Mouse (Mus musculus): Measurements from ENCODE around the gene Txndc9.

Gene Txndc9

DNA sequence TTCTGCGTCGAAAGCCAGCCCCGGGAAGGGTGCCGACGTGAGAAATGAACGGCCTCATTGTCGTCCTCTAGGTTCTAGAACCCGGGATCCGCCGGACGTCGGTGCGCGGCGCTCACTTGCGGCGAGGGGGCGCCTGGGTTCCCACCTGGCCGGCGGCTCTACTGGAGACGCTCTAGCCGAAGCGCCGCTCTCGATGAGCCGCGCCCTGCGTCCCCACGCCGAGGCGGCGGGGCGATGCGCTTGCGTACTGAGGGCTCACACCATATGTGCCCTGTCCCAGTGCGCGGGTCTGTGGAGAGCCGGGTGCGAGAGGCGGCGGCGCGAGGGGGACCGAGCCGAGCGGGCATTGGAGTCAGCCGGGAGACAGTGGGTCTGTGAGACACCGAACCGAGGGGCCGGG lies at the start of gene Txndc9, which contains the start of gene Eif5b:
Gene Txndc9 (minus strand): TSS at position 27 of the 400 bp plus-strand sequence.
Gene Eif5b (plus strand): TSS at position 144 of the 400 bp plus-strand sequence.
- peak; percentile 96 to 98 for DNase-seq (ENCODE audit: inconsistent age in 2 of 2, low spot score in 1 of 2)

DNA sequence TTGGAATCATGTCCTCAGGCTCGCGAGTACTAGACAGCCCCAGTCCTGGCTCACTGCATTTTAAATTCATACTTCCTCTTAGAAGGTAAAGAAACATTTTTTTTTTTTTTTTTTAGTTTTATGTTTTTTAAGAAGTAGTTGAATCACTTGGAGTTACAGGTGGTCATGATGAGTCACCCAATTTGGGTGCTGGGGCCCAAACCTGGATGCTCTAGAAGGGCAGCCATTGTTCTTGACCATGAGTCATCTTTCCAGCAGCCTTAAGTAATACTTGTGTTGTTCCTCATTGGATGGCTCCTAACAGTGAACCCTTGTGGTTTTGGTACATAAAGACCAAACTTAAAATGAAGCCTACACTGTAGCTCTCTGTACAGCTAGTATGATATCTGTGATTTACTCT lies 41.2 kb upstream of the Txndc9 start:
- DNase-seq (ENCODE audit: inconsistent age in 2 of 2, low spot score in 1 of 2) = no peak

DNA sequence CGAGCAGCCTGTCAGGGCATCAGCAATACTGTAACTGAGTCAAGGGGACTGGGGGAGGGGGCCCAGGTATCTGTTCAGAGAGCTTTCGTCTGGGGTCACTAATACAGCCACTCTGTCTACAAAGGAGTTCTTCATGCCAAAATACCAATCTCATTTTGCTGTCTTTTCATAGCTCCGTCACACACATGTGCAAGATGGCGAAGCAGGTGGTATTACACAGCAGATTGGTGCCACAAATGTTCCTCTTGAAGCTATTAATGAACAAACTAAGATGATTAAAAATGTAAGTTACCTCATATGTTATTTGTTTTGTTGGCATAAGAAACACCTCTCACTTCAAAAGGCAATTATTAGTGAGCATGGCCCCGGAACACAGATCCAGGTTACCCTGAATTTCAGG lies 39.7 kb upstream of the Txndc9 start:
- no peak for DNase-seq (ENCODE audit: inconsistent age in 2 of 2, low spot score in 1 of 2)

DNA sequence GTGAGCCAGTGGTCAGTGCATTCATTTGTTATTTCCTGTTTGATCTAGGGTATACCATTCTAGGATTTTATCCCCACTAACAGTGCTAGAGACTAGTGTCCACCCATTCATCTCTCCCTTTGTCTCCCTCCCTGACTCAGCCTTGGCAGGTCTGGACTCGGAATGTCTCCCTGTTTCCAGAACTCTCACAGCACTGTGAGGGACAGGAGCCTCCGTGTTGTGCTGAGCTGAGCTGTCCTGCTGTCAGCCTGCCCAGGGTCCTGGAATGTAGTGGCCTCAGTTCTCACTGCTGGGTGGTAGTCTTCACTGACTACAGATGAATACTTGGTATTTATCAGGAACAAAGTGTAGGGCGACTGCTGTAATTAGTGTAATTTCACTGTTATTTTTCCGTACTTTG lies 37.8 kb upstream of the Txndc9 start:
- DNase-seq (ENCODE audit: inconsistent age in 2 of 2, low spot score in 1 of 2) = no peak

DNA sequence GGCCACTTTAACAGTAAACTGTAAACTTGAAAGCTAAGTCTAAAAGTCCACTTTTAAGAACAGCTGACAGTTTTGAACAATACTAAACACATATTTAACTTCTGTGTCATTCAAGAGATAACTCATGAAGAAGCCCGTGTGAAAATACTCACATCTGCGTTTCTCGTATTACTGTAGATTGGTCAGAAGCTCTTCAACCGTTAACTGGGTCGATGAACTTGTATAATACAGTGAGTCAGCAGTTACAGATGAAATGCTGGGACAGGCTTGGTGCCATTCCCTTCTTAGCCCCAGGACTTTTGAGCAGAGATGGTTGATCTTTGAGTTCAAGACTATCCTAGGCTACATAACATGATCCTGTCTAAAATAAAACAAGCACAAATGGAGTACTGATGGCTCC lies 33.7 kb upstream of the Txndc9 start:
- DNase-seq (ENCODE audit: inconsistent age in 2 of 2, low spot score in 1 of 2) = no peak

DNA sequence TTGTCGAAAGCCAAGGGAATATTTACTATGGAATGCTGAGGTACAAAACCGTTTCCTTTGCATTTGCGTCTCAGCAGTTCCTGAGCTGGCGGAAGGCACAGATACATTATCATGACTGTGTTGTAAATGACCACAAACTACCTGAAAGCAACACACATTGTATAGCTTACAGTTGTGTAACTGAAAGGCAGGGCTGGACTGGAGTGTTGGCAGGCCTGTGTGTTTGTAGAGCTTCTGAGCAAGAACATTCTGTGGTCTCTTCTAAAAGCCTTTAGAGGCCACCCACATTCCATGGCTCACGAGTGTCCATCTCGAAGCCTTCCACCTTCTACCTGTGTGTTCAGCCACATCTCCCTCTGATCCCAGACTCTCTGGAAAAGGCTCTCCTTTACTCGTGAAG lies 29.6 kb upstream of the Txndc9 start:
- no peak for DNase-seq (ENCODE audit: inconsistent age in 2 of 2, low spot score in 1 of 2)

DNA sequence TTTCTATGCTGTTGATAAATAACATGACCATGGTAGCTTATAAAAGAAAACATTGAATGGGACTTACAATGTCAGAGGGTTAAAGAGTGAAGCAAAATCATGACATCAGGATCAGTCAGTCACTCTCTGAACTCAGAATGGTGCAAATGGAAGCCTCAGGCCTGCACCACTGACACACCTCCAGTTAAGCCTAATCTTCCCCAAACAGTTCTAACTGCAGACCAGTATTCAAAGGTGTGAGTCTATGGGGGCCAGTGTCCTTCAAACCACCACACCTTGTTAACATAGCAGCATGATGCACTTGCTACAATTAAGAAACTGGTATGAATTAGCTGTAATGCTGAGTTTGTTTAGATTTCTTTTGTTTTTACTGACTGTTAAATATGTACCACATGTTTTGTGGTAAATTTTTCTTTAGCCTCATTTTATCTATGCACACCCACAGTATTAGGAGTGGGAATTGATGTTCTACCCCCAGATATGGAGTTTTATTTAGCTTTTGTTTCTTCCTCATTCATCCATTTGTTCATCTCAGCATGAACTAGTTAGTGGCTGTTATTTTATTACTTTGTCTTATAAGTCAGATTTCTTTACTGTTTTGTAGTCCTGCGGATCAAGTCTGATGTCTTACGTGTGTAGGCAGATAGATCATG lies 17.0 kb upstream of the Txndc9 start:
- no peak for DNase-seq (ENCODE audit: inconsistent age in 2 of 2, low spot score in 1 of 2)

DNA sequence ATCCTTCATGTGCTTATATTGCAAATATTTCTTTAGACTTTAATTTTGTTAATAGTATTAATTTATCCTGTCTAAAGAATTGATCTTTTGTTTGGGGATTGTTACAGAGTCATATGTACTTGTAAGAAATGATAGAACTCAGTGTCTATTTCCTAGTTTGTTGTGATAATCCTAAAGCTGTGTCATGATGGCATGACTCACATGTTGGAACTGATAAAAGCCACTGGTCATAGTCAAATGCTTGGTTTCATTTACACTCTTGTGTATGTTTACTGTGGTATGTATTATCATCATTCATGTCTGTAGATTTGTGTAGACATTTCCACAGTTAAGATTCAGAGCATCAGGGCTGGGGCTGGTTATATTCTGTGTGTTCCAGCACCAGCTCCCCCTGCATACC lies 14.8 kb upstream of the Txndc9 start:
- peak in 1 of 2 experiments; percentile 45 for DNase-seq (ENCODE audit: inconsistent age in 2 of 2, low spot score in 1 of 2)

DNA sequence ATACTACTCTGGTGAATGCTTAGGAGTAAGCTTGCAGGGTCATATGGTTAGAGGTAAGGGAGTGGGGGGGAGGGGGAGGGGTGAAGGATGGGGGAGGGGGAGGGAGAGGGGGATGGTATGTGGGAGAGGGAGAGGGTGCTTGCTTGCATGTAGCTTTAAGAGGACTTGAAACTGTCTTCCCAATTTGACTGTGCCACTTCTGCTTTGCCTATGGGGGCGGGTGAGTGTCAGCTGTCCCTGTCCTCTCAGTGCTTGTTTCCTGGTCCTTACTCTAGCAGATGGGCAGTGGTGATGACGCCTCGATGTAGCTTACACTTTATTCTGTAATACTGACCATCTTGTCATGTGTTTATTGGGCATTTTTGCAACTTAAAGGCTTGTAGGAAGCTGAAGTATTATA lies 14.4 kb upstream of the Txndc9 start:
- DNase-seq (ENCODE audit: inconsistent age in 2 of 2, low spot score in 1 of 2) = no peak

DNA sequence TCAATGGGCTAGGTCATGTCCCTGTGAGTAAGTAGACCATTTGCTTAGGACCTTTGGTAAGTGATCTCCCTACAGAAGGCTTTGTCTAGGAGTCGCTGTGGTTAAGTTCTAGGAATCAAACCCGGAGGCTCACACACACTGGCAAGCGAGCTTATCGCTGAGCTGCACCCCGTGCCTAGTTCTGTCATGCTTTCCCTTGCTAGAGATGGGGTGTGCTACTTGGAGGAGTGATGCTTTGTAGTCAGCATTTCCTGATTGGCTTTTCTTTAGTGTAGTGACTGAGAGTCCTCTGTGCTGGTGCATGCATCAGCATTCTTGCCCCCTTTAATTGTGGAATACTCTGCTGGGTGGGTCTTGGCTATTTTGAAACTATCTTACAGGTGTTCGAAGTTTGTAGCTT lies 14.0 kb upstream of the Txndc9 start:
- DNase-seq (ENCODE audit: inconsistent age in 2 of 2, low spot score in 1 of 2) = no peak

DNA sequence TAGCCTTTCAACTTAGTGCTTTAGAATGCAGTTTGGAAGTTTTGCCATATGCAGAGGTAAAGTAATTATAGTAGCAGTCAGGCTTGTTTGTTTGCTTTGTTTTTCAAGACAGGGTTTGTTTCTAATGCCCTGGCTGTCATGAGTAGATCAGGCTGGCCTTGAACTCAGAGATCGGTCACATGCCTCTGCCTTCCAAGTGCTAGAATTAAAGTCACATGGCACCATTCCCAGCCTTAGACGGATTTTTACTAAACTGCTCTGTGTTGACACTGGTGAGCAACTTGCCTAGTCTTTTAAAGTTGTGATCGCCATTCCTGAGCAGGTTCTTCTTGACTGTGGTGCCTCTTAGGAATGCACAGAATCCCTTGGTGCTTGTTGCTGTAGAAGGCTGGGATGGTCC lies 9.0 kb upstream of the Txndc9 start:
- DNase-seq (ENCODE audit: inconsistent age in 2 of 2, low spot score in 1 of 2) = peak; percentile 39 to 85

DNA sequence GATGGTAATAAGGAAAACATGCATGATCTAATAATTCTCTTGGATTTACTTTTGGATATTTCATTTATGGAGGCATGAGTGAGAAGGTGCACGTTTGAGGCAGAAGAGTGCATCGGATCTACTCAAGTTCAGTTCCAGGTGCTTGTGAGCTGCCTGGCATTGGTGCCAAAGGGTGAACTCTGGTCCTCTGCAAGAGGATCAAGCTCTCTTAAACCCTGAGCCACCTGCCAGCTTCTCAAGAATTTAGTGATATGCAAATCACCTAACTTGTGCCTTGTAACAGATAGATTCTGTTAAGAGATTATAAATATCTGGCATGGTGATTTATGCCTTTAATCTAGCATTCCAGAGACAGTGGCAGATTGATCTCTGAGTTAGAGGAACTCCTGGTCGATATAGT lies 5.4 kb upstream of the Txndc9 start:
- DNase-seq (ENCODE audit: inconsistent age in 2 of 2, low spot score in 1 of 2) = no peak

DNA sequence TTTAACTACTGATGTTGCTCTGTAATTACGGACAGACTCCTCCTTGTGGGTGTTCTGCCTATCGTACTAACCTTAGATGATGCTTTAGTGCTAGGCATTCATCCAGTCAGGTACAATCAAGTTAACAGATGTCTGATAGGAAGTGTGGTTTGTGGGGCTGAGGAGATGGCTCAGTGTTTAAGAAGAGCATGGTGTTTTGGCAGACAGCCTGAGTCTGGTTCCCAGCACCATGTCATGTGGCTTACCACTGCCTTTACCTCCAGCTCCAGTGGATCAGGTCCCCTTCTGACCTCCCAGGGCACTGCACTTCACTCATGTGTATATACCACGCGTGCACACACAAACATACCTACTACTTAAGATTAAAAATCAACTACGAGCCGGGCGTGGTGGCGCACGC lies 4.3 kb upstream of the Txndc9 start:
- no peak for DNase-seq (ENCODE audit: inconsistent age in 2 of 2, low spot score in 1 of 2)

DNA sequence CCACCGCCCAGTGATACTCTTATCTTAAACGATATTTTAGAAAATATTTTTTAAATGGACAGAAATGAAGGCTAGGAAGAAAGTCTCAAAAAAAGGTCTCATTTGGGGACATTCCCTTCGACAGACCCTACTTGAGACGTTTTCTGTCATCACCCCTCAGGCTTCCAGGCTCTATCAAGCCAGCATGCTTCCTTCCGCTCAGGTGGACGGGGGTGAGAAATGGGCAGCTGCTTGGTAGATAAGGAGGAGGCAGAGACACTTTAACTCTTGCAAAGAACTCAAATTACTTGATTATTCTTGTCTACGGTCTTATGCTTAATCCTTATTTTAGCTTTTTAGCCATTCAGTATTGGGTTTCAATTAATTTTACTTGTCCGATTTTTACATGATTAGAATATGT lies 3.2 kb upstream of the Txndc9 start:
- DNase-seq (ENCODE audit: inconsistent age in 2 of 2, low spot score in 1 of 2) = no peak

DNA sequence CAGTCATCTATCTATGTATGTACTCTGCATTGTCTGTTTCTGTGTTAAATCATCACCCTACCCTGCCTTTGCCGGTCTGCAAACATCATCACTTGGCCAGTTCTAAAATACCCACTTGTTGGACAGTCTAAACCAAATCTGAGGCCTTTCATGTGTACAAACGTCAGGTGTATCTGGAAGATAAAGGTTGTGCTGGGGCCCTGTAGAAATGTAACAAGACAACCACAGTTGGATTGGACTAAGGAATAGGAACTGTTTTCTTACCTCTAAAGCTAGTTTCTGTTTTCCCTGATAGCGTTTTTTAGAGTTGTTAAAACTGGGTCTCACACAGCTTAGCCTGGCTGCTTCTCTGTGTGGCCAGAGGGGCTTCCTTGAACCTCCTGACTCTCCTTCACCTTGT lies 1.9 kb upstream of the Txndc9 start:
- DNase-seq (ENCODE audit: inconsistent age in 2 of 2, low spot score in 1 of 2) = no peak

DNA sequence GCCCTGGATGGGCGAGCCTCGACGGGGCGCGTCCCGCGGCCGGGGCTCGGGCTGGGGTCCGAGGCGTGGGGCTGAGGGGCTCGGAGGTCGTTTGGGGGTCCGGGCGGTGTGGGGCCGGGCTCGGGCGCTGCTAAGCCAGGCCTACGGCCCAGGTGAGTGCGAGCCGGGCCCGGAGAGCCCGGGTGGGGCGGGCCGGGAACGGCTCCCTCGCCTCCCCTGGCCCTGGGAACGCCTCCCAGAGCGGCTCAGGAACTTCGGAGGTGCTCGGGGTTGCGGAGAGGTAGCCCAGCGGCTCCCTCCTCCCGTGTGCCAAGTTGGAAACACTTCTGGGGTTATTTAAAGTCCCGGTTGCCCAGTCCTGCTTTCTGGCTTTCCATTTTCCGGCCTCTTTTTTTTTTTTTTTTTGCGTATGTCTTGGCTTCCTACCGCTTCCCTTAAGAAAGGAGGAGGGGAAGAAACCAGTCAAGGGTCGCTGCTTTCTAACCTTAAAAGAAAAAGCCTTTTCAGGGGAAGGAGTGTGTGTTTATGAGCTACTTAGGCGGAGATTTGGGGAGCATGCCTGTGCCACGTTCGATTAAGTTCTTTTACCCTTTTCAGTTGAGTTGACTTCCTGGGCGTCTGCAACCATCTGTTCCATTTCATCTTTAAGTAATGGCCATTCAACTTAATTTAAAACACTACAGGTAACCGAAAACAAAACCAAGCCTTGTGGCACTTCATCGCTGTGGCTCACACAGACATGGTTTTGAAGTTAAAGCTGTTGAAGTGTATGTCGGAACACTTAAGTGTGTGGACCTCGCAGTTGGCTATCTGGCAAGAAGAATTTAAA lies 892 bp upstream of the Txndc9 start:
- no peak for DNase-seq (ENCODE audit: inconsistent age in 2 of 2, low spot score in 1 of 2)

DNA sequence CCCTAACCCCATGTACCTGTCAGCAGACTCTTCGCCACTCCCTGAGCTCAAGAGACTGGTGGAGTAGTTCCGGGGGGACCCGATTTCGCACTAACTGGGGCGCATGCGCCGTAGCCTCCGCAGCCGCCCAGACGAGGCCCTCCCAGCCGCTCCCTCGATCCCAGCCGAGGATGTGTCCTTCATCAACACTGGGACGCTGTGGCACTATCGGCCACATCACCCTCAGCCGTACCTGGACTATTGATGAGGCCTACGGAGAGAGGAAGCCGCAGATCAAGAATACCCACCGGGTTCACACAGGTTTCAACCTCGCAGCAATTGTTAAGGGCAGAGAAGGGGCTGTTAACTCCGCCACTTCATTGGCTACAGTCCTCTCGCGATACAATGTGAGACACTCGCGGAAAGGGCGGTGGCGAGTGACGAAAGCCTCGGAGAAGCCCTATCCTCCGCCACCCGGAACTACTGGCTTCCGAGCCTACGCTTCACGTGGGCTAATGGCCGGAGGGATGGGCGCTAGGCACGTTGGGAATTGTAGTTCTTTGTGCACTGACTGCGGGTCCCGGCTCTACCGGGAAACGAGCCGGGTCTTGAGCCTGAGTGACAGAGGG lies 712 bp downstream of the Txndc9 start:
- DNase-seq (ENCODE audit: inconsistent age in 2 of 2, low spot score in 1 of 2) = peak; percentile 98 to 99

DNA sequence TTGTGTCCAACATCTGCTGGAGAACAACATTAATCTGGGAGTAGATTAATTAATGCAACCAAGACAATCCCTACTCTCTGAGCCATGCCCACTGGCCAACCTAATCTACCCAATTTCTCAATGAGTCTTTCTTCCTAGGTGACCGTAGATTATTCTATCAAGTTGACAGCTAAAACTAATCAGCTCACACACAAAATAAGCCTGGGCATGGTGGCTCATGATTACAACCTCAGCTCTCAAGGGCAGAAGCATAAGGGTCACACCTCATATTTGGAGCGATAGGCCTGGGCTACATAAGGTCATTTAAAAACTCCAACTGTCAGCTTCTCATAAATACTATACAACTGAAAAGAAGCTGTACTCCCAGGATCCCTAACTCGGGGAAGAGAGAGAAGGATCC lies 1.5 kb downstream of the Txndc9 start:
- no peak for DNase-seq (ENCODE audit: inconsistent age in 2 of 2, low spot score in 1 of 2)

DNA sequence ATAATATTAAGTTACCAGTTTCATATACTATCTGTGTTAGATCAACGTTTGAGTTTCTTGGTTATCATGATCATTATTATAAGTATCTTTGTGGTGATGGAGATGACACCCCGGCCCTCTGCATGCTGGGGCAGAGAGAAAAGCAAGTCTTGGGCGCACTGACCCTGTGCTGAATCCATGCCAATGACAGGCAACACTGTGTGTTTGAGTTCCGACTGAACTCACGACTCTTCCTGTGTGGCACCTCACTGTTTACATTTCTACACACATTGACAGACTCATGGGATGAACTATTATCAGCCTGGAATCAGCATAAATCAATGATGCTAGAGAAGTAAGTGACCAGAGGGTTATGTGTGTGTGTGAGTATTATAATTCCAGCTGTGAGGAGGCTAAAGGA lies 9.8 kb downstream of the Txndc9 start:
- DNase-seq (ENCODE audit: inconsistent age in 2 of 2, low spot score in 1 of 2) = no peak

DNA sequence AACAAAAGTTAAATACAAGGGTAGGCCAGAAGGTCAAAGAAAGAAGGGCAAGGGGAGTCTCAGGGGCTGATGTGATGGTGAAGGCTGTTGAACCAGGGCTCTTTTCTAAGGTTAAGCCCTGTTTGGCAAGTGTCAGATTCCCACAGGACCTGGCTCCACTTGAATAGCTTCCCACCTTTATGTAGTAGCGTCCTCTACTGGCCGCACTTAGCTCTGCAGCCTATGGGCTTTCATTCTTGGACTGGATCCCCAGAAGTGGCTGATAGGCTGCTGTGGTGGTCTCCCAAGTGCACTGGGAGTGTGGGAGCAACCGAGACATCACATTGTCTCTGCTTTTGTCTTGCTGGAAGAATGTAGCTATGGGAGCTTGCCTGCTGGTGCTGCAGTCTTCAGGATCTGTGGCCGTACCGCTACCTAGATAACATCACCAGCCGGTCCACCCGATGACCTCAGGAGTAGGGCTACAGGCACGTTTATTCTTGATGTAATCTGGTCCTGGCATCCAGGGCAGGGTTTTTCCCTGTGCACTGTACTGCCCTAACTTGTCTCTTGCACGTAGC lies 11.8 kb downstream of the Txndc9 start:
- peak; percentile 67 to 90 for DNase-seq (ENCODE audit: inconsistent age in 2 of 2, low spot score in 1 of 2)

DNA sequence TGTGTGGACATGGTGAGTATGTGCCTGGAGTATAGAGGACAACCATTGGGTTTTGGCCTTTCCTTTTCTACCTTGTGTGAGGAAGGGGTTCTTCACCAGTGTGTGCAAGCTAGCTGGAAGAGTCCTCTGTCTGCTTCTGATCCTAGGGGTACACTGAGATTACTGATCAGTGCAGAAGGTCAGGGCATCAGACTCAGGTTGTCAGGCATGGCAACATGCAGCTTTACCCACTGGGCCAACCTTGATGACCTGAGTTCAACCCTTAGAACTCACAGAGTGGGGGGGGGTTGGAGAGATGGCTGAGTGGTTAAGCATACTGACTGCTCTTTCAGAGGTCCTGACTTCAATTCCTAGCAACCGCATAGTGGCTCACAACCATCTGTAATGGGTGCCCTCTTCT lies 13.4 kb downstream of the Txndc9 start:
- no peak for DNase-seq (ENCODE audit: inconsistent age in 2 of 2, low spot score in 1 of 2)

DNA sequence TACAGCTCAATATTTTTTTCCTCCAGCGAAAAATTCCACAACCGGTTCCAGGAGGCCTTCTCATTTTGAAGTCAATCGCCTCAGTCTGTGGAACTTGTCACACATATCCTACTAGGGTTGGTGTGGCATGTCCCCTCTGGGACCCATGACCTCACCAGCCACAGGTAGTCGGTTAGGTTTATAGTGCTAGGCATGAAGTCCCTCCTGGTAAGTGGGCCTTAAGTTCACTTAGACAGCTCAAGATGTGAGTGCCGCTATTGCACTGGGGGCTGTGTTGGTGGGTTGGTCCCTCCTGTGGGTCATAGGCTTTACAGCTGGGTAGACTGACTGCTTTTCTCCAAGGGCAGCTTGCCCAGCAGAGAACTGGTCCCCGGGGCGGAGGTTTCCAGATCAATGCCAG lies 20.4 kb downstream of the Txndc9 start:
- DNase-seq (ENCODE audit: inconsistent age in 2 of 2, low spot score in 1 of 2) = peak in 1 of 2 experiments; percentile 51

Measured in adrenal gland, adult (tissue).